Mouse (Mus musculus) small intestine, adult 2 months (tissue): ENCODE results near the gene Camta1.

Source experiments
- CTCF ChIP-seq: fragments of 200-500 bp; IDR thresholded peaks from 2 replicates; pipeline ENCODE4 v1.5.1; 2012; ENCODE audit warnings: low read depth, mild to moderate bottlenecking, control low read depth, inconsistent platforms, low read length, moderate library complexity, mixed read lengths; ENCODE audit not compliant: insufficient replicate concordance, insufficient read length; ENCODE audit errors: extremely low read depth
- POLR2A ChIP-seq: fragments of 200-500 bp; IDR thresholded peaks from 2 replicates; pipeline ENCODE4 v1.6.1; 2012; ENCODE audit warnings: low read depth, mild to moderate bottlenecking, control low read depth, inconsistent platforms, low read length, moderate library complexity

DNA sequence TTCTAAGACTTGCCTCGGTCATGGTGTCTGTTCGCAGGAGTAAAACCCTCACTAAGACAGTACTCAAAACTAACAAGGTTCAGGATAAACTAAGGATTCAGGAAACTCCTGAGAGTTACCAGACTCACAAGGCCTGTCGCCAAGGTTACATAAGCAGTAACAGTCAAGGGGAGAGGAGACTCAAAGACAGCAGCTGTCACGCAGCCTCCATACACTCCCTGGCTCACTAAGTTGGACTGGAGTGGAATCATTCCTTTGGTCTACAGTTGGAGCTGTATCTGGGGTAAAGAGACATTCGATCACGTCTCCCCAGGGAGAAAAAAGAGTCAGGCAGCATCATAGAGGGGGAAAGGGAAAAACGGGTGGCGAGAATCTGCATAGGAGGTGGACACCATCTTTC is 227.9 kb downstream of the Camta1 start:
- no peak for TF ChIP-seq CTCF
- TF ChIP-seq POLR2A: no peak
